Mouse (Mus musculus) MEL (cell line): ENCODE measurements around the gene H2afy.

Experiments
- CTCF ChIP-seq, 3 experiments: IDR thresholded peaks in 2 of 3; conservative IDR thresholded peaks in 1 of 3; 2 replicates each; pipeline ENCODE4 v1.5.1; 2011 to 2012; ENCODE audit warnings: low read length in 3 of 3, low read depth in 2 of 3, mild to moderate bottlenecking in 2 of 3, improper control_type of control experiment in 1 of 3, inconsistent platforms in 1 of 3, mixed read lengths in 1 of 3, moderate library complexity in 1 of 3; ENCODE audit not compliant: control insufficient read depth in 1 of 3, insufficient read depth in 1 of 3, poor library complexity in 1 of 3, severe bottlenecking in 1 of 3
- E2F4 ChIP-seq: IDR thresholded peaks from 2 replicates; pipeline ENCODE4 v1.6.1; 2011; ENCODE audit warnings: low read depth, low read length, improper control_type of control experiment, borderline replicate concordance
- GATA1 ChIP-seq: IDR thresholded peaks from 2 replicates; pipeline ENCODE4 v1.6.1; 2011; ENCODE audit warnings: low read depth, low read length, improper control_type of control experiment
- NELFE ChIP-seq: IDR thresholded peaks from 2 replicates; pipeline ENCODE4 v1.6.1; 2011; ENCODE audit warnings: low read depth, low read length, improper control_type of control experiment
- POLR2A ChIP-seq, 2 experiments: IDR thresholded peaks; 2 replicates each; pipeline ENCODE4 v1.6.1; 2011 to 2012; ENCODE audit warnings: low read length in 2 of 2, mild to moderate bottlenecking in 2 of 2, control low read depth in 1 of 2, improper control_type of control experiment in 1 of 2, low read depth in 1 of 2, moderate library complexity in 1 of 2; ENCODE audit not compliant: control insufficient read depth in 1 of 2, insufficient read depth in 1 of 2, poor library complexity in 1 of 2
- POLR2AphosphoS5 ChIP-seq: IDR thresholded peaks from 2 replicates; pipeline ENCODE4 v1.6.1; 2012; ENCODE audit warnings: low read depth, borderline replicate concordance, mild to moderate bottlenecking, inconsistent platforms, low read length, moderate library complexity, mixed read lengths
- TAL1 ChIP-seq: IDR thresholded peaks from 2 replicates; pipeline ENCODE4 v1.6.1; 2012; ENCODE audit warnings: mild to moderate bottlenecking, inconsistent platforms, low read length, moderate library complexity, mixed read lengths
- USF1 ChIP-seq: IDR thresholded peaks from 2 replicates; pipeline ENCODE4 v1.6.1; 2014; ENCODE audit warnings: low read depth, mild to moderate bottlenecking, inconsistent platforms, low read length, improper control_type of control experiment, moderate library complexity
- ZNF384 ChIP-seq: IDR thresholded peaks from 2 replicates; pipeline ENCODE4 v1.6.1; 2012; ENCODE audit warnings: low read depth, mild to moderate bottlenecking, inconsistent platforms, low read length, improper control_type of control experiment

- TF ChIP-seq CTCF (IDR thresholded peaks at IDR 0.05 in 2 of 3, conservative IDR thresholded peaks at IDR 0.05 in 1 of 3; ENCODE audit: control insufficient read depth in 1 of 3, insufficient read depth in 1 of 3, low read depth in 2 of 3, low read length in 3 of 3, poor library complexity in 1 of 3, severe bottlenecking in 1 of 3) (no peak), POLR2A (IDR thresholded peaks at IDR 0.05; ENCODE audit: control insufficient read depth in 1 of 2, insufficient read depth in 1 of 2, low read depth in 1 of 2, low read length in 2 of 2, poor library complexity in 1 of 2) (no peak), USF1 (no peak), POLR2AphosphoS5 (no peak), NELFE (no peak), ZNF384 (no peak), GATA1 (no peak), E2F4 (no peak), TAL1 (no peak)
Measured at GRCm38 (mm10) chr13:56112496-56112895, 23.7 kb downstream of the H2afy start.
